Mouse (Mus musculus): ENCODE measurements at regions not wholly inside any gene's neighbourhood (a gene's known extent, or its start where the extent isn't known, plus 50 kb on each side); places are given as distances from the start of the nearest gene placed in this dataset.

DNA sequence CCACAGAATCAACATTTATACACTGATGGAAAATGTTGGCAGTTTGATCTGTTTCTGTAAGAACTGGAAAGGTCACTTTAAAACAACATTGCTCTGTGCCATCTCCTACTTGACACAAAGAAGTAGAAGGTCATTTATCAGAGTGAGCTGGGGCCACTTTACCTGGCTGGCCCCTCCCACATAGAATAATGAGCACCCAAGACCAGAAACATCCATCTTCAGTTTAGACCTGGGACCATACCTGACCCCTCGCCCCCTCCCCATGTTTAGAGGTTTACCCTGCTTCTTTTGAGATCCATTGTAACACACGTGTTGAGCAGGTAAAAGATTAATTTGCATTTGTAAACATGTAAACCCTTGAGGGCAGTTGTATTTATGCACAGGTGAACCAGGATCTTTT, 366.8 kb upstream of the Adgrl2 start:
- DNase-seq: no peak

DNA sequence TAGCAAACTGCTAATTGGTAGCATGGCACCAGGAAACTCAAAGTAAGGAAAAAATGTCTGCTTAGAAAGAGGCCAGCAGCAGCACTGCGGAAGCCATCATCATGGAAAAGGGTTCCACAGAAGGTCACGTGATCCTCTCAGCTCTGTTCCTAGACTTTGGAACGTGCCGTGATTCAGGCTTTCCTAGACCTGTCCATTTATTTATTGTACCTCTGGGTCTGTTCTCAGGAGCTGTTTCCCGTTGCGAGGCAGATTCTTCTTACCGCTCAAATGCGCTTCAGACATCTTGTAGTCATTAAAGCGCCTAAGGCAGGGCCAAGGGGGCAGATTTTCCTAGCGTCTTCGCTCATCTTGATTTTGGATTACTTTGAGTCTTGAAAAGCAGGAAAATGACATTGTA, 365.0 kb upstream of the Adgrl2 start:
- no peak for DNase-seq

DNA sequence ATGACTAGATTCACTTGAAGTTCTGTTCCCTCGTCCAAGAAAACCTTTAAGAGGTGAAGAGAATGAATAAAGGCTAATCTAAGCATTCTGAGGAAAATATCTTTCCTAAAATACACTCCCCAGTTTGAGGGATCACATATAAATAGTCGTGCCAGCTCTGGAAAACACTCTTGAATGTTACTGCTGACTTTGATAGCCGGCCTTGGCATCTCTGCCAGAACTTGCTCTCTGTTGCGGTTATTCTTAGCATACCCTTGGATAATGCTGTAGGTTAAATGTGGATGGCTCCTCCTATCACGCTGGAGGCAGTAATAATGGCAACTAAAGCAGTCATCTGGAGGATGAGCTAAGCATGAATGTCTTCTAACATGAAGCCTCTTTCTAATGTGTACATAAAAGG, 363.6 kb upstream of the Adgrl2 start:
- no peak for DNase-seq

DNA sequence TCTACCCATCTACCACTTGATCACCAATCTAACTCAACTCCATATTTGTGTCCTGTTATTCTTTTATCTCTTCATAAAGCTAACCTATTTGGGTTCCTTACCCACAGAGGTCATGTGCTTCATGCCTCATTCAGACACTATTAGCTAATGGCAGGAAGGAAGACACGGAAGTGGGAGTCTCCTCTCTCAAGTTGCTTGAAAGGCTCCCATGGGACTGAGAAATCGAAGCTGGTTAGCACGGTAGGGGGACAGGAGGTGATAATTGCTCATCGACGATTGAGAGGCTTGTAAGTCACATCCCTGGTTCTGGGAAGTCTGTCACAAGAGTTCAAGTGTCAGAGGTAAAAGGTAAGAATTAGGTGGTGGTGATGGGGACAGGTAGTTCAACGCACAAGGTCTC, 362.2 kb upstream of the Adgrl2 start:
- peak; percentile 14 for DNase-seq

DNA sequence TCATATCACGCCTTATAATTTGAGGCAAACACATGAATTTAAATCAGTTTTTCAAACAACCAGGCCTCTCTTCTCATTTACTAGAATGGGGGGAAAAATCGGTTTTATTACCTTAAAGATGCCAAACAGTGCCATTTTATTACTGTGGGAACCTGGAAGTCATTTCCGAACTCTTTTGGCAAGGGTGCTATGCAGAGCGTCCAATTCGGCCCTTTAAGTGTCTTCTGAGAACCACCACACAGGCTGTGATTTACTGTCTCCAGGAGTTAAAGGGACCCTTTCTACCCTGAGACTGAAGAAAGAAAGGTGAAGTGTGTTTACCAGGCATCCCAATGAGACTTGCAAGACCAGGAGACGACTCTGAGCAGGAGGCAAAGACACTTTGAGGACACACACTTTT, 359.4 kb upstream of the Adgrl2 start:
- no peak for DNase-seq

DNA sequence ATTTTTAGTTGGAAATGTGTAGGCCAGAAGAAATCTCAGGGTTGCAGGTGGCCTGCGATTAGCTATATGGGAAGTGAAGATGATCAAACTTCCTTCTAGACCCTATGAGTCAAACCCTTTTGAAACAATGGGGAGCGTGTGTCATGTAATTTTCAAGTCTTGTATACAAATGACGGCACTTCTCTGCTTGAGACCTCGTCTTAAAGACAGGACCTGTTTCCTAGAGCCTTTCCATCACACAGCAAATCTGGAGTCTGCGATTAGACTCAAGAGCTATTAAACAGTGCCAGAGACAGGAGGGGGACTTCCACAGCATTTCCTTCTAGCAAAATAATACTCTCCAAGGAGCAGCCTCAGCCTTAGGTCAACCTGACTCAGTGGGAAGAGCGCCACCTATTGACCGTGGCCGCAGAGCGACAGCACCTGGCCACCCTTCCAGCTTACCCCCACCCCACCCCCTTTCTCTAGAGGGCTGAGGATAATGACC, 358.9 kb upstream of the Adgrl2 start:
- DNase-seq: peak; percentile 64

DNA sequence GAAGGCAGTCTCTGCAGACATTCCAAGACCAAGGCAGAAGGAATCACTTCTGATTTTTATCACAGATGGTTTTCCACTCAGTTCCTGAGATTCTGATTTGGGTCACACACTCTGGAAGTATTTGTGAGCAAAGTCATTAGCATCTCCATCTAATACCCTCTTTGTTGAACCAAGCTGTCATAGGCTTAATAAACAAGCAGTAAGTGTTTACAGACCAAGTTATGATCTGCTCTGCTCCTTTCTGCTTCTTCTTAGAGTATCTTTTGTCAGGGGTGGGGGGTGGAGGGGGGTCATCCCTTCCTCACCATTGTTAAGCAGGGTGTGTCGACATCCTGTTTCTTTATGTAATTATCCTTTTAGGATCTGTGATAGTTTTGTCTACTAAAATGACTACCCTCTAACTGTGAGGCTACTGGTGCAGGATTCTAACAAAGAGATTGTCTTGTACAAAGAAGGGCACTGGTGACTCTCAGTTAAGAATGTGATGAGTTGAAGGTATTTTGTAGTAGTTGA, 358.2 kb upstream of the Adgrl2 start:
- DNase-seq: no peak

DNA sequence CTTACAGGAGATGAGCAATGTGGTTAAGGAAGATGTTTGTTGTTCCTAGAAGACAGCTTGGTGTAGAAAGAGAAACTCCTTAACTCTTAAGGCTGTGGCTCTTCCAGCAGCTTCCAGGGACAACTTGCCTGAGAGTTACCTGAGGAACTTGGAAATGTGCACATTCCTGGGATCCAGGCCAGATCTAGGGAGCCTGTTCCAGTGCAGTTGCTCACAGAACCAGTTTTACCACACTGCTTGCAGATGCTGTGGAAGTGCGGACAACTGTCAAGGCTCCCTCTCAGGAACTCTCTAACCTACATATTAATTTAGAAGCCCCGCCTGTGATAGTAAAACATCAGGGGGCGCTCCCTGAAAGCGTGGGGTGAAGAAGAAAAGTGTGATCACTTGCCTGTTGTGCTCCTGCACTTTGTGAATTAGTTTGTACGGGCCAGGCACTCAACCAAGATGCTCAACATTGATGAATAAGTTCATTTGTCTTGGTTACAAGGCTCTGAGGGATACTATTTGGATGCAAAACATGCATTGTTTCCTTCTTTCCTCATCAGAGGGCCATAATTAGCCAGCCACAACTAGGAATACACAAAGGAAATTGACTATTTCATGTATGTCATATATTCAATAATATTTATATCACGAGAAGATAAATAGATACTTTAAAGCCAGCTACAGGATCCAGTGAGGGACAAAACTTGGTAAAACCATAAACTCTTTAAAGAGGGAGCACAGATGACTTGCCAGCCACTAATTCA, 357.1 kb upstream of the Adgrl2 start:
- peak; percentile 55 for DNase-seq

DNA sequence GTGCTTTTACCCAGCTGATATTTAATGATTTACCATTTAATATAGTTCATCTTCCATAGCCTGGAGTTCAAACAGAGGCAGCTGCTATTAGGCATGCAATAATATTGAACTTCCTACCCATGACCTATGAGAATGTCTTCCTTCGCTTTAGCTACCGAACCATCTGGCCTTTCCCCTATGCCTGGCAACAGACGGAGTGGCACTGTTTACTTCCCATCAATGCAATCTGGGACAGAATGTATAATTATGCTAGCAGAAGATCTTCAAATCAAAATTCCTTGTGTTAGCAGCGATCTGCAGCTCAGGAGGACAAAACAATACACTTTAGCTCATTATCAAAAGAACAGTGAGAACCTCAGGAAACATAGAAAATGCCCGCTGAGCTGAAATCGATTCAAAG, 352.2 kb upstream of the Adgrl2 start:
- DNase-seq: no peak

DNA sequence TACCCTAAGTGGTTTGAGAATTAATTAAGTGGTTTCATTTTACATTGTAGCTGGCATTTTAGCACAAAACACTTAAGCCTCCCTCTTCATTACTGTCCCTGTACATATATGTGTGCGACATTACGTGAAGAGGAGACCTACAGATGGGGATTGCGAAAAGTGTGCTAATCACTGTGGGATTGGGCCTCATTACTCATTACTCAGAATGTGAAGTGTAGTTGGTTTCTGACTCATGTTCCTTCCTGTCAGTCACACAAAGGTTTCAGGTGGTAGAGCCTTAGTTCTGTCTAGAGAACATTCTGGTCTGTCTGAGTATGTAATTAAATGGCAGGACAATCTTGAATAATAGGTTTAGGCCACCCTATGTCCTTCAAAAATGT, 349.0 kb upstream of the Adgrl2 start:
- DNase-seq: no peak

DNA sequence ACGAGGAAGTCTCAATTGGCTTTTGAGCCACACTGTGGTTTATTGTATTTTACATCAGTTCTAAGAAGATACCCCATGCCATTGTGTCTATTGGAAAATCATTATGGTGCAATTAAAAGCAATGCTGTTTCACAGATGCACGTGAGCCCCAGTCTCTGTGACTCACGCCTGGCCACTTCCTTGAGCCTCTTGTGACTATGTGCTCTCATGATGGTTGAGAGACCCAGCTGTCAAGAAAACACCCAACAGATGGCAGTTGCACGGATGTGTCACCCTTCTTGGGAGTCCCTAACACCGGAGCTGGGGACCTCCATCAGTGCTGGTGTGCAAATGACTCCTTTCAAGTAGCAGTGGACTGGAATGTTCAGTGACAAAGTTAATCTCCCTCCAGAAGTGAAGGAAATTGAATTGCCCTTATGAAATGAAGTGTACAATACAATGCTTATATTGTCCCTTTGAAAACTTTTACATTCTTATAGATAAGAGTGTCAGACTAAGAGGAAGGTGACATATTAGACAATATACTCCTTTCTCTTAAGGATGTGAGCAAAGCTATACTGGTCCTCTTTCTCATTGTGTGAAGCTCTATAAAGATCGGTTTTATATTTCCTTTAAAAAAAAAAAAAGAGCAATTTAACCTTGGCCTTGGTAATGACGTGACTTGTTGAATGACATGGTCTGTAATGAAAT, 348.5 kb upstream of the Adgrl2 start:
- no peak for DNase-seq

DNA sequence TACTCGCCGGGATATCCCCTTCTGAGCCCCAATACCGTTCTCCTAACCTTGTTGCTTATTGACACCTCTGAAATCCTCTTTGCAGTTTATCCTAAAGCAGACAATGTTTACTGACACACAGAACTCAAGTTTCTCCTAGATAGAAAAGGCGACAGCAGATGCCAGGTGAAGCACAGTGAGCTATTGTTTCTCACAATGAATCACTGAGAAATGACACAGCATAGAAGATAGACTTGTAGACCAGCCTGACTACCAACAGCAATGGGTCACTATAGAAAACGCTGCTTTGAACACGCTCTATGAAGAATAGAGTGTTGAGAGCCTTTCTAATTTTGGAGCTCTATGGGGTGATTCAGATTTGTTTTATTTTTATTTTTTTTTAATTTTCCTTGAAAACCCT, 344.9 kb upstream of the Adgrl2 start:
- no peak for DNase-seq

DNA sequence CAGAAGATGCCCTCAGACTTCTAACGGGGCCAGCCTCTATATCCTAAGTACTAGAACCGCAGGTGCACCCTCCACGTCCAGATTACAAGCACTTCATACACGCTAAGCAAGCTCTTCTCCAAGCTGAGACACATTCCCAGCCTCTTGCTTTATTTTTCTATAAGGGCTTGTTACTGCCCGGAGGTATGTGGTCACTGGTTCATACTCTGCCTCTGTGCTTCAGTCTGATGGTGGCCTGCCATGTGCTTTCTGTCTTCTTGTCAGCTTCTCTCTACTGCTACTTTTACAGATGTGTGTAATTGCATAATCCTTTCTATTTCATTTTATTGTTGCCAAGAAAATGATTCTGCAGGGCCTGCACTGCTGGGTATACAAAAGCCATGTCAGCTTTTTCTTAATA, 343.3 kb upstream of the Adgrl2 start:
- DNase-seq: no peak

DNA sequence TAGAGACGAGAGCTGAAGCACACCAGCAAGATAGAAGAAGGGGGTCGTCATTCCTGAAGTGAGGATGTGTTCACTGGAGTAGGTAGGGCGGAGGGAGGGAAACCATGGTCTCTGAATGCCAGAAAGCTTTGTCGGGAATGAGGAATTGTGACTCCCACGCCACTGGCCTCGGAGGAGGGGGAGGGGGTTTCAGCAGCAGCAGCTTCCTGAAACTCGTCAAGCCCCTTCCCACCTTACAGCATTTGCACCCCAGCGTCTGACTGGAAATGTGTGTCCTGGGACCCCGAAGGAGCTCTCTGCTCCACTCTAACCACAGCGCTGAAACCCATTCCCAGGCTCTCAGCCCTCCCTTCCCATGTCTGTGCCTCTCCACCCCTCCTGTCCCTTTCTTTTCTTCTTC, 342.8 kb upstream of the Adgrl2 start:
- DNase-seq: no peak

DNA sequence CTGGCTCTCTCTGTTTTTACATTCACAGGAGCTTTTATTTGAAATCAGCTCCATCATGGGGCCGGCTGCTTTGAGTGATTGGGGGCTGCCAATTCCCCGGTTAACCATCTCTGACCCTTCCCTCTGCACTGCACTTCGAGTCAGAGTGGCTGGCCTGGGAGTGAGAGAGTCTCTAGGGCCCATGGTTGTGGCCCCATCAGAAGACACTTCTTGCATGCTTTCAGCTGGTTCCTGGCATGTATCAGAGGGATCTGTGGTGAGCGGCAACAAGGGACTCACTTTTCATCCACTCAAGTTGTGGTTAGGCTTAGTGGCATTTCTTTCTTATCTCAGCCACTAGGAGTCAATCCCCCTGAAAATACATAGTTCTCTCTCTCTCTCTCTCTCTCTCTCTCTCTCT, 341.8 kb upstream of the Adgrl2 start:
- no peak for DNase-seq

DNA sequence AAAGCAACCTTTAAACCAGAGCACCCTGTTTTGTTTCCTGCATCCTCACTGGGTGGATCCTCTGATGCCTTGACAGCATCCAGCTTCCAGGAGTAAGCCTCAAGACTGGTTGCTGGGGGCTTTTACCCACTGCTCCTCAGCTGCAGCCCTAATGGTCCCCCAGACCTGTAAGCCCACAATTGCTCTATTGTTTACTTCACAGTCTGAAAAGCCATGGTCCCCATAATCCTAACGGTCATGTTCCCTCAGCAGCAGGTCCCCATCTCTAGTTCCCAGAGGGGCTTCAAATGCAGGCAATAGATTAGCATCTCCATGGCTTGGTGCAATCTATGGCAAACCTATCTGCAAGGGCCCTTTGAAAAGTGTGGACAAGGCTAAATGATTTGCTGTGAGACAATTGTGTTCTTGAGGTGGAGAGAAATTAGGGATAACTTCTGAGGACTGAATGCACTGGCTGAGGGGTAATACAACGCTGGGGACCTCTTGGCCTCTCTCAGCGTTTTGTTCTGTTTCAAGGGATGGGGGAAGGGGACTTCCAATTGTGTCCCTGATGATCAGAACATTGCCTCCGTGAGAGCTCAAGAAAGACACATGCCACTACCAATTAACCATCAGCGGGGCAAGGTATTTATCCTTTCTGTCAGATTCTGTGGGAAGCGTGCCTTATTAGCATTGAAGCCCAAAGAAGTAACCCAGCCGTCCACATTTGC, 341.1 kb upstream of the Adgrl2 start:
- DNase-seq: no peak

DNA sequence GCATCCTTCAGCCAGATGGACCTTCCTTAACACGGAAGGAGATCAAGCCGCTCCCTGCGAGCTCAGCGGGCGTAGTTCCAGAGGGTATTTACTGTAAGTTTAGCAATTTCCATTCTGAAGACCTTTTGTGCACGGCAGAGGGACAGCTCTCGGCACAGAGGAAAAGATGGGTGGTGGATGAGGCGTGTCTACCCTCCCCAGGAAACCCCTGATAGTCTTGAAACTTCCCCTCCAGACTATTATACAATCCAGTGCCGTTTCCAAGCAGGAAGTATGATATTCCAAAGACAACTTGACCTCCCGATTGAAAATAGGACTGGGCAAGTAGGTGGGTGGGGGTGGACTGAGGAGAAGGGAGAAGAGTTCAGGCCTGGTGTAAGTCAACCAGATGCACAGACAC, 340.4 kb upstream of the Adgrl2 start:
- peak; percentile 64 for DNase-seq

DNA sequence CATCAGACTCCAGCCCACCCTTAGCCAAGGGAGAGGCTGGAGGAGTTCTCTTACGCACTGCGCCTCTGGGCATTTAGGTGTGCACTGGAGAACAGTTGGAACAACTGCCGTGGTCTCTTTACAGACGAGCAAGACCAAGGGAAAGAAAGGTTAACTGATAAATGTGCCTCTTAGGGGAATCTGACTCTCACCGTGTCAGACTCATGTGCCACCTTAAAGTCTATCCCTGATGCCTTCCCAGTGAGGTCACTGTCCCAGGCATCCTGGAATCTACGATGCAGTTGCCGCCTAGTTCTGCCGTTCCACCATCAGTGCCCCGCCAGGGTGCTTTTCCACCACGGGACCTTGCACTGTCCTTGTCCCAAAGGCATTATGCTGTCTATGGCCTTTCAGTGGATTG, 339.7 kb upstream of the Adgrl2 start:
- DNase-seq: no peak

DNA sequence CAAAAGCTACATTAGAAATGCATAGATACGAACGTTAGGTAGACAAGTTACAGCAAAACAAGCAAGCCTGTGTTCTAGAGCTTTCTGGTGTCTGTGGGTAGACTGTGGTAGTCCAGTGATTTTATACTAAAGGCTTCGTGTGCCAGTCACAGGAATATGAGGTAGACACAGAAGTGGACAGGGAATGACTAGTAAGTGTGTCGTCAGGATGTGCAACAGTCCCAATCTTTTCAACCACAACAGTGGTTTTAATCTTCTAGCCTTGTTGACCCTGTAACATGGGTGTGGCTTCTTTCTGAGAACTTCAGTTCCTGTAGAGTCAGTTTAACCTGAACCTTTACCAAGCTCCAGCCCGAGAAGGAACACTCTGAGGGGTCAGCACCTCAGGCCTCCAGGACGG, 339.3 kb upstream of the Adgrl2 start:
- DNase-seq: no peak

DNA sequence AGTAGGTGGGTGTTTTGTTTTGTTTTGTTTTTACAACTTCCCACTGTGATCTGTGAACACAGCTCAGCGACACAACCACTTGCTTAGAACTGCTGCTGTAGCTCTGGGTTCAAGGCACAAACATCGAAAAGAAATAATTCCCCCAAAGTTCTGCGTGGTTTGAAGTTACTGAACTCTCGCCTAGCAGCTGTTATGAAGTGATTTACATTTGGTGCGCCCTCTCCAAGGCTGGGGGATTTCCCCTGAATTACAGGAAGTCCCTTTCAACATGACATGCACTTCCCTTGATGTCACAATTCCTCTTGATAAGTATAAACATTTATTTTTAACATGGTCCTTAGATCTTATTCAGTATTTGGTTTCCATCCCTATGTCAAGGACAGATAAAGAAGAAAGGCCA, 336.3 kb upstream of the Adgrl2 start:
- peak; percentile 31 for DNase-seq

DNA sequence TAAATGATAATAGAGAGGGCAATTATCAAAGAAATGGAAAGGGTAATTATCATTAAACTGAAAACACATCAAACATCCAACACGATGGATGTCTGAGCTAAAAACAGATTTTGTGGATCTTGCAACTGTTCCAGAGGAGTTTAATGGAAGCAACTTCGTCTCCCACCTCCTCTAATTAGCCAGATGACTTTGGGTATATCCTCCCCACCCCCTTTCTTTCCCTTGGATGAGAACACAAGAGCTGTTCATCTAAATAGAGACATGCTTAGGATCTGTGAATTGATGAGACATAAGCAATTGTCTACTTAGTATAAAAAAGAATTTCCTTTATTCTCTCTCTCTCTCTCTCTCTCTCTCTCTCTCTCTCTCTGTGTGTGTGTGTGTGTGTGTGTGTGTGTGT, 333.7 kb upstream of the Adgrl2 start:
- DNase-seq: no peak

DNA sequence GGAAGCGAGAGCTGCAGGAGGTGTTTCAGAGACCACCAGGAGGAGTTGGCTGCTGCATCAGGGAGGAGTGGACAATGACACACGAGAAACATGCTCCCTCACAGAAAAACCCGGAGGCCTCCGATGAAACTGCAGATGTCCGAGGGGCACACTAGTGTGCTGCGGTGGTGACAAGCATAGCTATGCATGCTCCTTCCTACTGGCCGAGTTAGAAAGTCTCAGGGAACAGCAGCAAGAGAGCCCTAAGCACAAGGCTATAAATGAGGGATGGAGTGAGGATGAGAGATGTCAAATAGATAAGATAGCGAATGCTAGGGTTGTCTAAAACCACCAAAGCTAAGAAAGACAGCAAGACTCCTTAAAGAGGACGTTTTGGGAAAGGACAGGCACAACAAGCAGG, 328.4 kb upstream of the Adgrl2 start:
- no peak for DNase-seq

DNA sequence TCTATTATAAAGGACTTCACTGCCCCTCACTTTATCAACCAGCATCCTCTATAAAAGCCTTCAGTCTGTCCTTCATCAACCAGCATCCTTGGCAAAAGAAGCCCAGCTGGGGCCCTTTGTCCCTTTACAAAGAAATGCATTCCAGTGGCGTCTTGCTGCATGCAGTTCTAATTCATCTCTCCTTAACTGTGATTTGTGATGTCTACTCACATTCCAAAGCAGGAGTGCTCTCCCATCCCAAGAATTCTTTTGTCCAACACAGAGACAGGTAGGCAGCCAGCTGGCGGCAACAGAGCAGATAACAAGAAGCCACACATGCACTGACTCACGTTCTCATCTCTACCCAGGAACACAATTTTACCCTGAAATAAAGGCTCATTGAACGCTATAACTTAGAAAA, 323.9 kb upstream of the Adgrl2 start:
- DNase-seq: no peak

DNA sequence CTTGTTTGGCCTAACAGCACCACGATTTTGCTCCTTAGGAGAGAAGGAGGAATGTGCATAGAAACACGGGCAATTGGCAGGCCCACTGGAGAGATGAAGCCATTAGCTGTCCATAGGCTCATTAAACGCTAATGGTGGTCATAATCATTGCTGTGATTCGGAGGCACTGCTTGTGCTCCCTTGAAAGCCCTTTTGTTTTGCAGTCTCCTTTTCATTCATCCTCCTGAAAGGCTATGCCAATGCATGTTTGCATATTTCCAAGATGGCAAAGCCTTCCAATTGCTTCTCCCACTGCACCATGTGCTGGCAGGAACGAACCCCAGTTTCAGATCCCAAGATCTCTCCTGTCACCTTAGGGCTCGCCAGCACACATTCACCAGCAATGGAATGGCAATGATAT, 322.9 kb upstream of the Adgrl2 start:
- DNase-seq: no peak
